Mouse (Mus musculus) adipose tissue, adult 10 weeks (tissue): Measurements from ENCODE around the gene Egflam. TPM values are rescaled to one million over a fixed set of nuclear protein-coding genes. Genes with fewer than 3 reads are reported as not detected.

Experiments
- polyA plus RNA-seq: library from polyadenylated mRNA; stranded (reverse); fragments of 350-450 nt; fragmentation: Illumina TruSeq; extraction: RNeasy Lipid Tissue Mini Kit (QIAGEN cat#74804); gene quantifications from one replicate; pipeline ENCODE4 v1.2.3, GENCODE M21; 2014; ENCODE audit warnings: low read depth, low replicate concordance

The Egflam gene
- 16.3 TPM for polyA plus RNA-seq

GRCm38 (mm10) chr15:7397818-7398608, at the start of gene Egflam:
Egflam (minus strand) TSS chr15:7398395.

